Mouse (Mus musculus): ENCODE data around the gene Fcgbp.
"Not testable (repeated sequence)": the region's sequence is repeated elsewhere in the genome, so short reads cannot be mapped to it uniquely, and the experiment has no call there.

The Fcgbp gene

DNA sequence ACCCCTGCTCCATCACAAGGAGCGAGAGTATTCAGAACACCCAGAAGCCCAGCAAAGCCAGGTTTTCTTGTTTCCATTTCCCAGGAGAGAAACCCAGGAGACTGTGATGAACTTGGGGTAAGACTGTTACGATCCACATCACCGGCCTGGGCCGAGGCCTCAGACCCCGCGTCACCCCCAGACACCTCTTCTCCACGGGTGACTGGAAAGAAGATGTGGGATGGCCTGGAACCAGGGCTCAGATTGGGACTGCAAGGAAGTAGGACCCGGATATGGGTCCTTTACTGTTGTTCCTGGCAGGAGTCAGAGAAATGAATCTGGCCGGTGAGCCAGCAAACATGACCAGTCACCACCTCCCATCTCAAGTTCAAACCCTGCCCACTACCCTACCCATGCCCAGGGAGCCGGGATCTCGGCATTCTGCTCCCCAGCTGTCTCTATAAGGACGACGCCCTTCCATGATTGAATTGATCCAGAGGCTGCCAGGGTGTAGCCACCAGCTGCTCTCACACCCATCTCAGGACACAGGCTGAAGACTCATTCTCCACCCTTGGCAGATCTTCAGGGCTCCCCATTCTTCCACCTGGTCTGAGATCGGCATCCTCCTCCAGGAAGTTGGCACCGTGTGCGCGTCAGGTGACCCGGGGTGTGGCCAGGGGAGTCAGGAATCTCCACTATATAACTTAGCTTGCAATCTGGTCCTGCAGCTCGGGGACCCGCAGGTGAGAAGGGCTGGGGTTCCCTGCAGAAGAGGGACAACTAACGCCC lies at the start of gene Fcgbp:
Gene Fcgbp (plus strand): TSS at position 706 of the 768 bp plus-strand sequence.
- no peak for ATAC-seq (ENCODE audit: insufficient number of reproducible peaks, low FRiP score, low TSS enrichment)

DNA sequence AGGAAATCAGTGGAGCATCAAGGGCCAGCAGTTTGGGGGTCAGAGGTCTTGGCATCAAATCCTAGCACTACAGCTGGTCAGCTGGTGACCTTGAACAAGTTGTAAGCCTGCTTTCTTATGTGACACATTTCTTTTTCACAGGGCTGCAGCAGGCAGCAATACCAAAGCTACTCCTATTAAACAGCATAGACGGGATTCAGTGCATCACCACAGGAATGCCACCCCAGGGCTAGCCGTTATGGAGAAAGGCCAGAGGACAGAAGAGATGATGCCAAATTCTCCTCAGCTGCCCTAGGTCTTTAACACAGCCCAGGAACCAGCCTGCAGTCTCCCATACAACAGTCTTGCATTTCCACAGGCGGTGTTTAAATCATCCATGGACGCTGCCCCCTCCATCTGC lies 26.5 kb upstream of the Fcgbp start:
- ATAC-seq (ENCODE audit: insufficient number of reproducible peaks, low FRiP score, low TSS enrichment), result no peak

DNA sequence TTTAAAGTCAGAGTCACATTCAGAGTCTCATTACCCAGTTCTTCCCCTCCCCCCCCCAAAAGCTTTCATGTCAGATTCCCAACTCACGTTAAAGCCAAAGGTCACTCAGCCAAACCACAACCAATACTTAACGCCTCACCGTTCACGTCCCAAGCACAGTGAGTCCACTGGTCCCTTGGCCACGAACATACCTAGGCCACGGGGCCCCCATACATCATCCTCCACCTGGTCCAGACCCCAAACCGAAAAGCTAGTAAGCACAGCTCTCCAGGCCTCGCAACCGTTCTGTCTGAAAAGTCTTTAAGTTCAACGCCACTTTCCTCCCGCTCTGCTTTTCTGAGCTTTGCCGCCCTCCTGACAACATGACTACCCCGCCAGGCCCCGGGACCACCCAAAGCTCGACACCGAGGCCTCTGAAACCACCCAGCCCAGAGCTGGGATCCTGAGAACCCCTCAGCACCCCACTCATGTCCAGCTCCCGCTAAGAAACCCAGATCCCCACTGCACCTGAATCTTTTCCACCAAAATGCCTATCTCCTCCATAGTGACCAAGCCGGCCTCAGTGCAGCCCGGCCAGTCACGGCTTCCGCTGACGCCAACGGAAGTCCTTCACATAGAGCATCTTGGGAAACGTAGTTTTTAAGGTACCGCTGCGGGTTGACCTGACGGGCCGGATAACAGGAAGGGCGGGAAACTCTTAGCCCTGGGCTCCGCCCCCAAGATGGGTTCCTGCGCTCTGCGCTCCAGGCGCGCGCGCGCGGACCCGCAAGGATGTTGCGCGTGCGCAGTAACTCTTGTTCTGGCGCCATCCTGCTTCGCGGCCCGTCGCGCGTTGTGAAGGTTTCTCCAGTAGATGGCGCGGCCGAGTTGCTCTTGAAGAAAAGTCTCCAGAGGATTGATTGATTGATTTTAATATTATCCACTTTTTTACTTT lies 21.3 kb upstream of the Fcgbp start, which contains the start of gene Psmc4:
Gene Psmc4 (minus strand): TSS at position 626 of the 934 bp plus-strand sequence.
- ATAC-seq (ENCODE audit: insufficient number of reproducible peaks, low FRiP score, low TSS enrichment), result peak; percentile 99

DNA sequence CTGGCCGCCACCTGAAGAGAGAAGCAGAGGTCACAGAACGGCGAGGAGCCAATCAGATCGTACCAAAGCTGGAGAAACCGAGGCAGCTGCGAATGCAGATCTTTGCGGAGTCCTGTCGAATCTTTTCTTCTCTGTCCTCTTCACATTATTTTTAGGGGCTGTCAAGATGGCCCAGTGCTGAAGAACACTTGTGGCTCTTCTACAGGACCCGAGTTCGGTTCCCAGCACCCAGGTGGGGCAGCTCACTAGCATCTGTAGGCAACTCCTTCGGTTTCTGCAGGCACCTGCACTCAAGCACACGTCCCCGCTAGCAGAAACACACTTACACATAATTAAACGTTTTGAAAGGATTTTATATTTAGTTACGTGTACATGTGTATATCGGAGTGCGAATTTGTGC lies 20.5 kb upstream of the Fcgbp start:
- ATAC-seq (ENCODE audit: insufficient number of reproducible peaks, low FRiP score, low TSS enrichment), result no peak

DNA sequence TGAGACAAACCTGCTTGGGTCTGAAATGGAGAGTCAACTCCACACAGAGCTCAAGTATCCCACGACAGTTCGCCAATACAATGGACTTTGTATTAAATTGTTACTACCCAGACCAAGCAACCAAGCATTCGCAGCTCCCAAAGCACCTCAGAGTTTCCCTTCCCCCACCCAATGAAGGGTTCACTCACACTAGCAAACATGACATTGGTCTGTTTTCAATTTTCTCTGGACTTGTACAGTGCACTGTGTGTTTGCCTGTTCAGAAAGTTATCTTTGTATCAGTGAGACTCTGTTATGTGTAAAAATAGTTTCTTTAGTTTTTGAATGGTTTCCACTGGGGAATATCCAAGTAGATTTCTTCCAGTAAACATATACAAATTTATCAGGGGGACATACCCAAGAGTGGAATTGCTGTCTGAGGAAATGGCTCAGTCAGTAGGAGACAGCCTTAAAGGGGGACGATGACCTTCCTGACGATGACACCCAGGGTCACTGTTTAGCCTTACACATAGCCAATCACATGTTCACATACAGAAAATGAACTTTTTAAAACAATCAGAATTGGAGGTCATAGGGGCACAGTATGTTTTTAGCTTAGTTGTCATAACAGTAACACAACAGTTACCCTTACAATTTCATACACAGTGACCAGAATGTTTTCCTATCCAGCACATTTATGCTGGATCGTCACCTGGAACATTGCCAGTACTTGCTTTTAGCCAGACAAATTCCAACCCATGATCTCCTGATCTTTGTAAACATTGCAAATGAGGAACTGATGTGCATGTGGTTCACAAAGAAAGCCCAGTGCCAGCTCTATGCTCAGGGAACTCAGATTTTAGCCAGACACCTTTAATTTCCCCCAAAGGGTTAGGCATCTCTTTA lies 17.7 kb upstream of the Fcgbp start:
- ATAC-seq (ENCODE audit: insufficient number of reproducible peaks, low FRiP score, low TSS enrichment), result no peak

DNA sequence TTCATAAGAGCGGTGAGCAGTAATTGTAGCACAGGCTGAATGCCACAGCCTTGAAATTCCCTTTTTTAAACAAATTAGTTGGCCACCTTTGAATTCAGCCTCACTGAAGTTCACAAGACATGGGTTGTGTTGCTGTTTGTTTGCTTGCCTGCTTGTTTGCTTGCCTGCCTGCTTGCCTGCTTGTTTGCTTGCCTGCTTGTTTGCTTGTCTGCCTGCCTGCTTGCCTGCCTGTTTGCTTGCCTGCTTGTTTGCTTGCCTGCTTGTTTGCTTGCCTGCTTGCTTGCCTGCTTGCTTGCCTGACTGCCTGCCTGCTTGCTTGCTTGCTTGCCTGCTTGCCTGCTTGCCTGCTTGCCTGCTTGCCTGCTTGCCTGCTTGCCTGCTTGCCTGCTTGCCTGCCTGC lies 11.1 kb upstream of the Fcgbp start:
- no peak for ATAC-seq (ENCODE audit: insufficient number of reproducible peaks, low FRiP score, low TSS enrichment)

DNA sequence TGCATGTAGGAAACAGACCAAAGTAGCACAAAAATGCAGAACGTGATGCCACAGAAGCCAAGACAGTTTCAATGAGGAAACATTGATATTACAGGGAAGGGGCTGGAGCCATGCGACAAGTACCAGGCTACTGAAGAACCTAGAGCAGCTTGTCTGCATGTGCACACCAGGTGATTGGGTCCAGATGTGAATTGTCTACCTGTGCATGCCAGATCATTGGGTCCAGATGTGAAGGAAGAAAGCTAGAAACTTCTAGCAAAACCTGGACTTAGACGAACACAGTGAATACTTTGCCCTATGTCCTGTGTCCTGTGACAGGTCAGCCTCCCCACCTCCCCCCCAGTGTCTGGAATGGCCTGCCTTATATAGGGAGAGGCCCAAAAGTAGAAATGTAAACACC lies 2.4 kb upstream of the Fcgbp start:
- ATAC-seq (ENCODE audit: insufficient number of reproducible peaks, low FRiP score, low TSS enrichment), result no peak

DNA sequence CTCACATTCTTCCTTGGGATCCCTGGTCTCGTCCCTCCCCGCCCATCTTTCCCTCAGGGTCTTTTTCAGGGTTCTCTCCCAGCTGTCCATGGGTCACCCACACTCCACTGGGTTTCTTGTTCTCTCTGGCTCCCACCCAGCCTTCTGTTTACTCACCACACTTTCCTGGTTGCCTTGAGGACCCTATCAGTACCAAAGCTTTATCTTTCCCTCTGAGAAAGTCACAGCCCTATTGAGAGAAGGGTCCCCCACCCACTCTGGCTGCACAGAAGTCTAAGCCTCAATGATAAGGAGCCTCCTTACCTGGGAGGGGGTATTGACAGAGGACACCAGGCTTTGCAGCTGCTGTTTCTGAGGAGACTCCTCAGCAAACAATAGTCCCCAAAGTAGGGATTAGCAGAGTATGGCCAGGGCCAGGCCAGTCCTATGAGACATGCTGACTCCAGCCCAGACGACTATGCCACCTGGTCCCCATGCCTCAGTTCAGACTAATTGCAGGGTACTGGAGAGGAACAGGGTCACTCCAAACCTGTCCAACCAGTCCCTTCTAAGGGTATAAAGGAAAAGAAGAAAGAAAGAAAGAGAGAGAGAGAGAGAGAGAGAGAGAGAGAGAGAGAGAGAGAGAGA lies 1.4 kb upstream of the Fcgbp start:
- ATAC-seq (ENCODE audit: insufficient number of reproducible peaks, low FRiP score, low TSS enrichment), result no peak

DNA sequence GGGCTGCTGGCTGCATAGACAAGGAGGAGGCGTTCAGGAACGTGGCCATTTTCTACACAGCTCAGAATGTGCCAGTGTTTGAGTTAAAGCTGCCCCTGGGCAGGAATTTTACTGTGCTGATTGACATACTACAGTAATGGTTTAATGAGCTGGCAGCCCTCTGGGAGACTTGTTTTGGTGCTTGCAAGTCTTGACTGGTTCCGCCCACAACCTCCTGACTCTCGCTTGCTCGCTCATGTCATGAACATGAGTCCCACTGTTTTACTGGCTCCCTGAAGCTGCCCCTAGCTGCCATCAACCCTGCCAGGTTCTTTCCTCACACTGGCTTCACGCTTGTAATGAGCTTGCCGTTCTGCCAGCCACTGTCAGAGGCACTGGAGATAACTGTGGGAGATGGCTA lies 13.2 kb downstream of the Fcgbp start:
- no peak for ATAC-seq (ENCODE audit: insufficient number of reproducible peaks, low FRiP score, low TSS enrichment)

DNA sequence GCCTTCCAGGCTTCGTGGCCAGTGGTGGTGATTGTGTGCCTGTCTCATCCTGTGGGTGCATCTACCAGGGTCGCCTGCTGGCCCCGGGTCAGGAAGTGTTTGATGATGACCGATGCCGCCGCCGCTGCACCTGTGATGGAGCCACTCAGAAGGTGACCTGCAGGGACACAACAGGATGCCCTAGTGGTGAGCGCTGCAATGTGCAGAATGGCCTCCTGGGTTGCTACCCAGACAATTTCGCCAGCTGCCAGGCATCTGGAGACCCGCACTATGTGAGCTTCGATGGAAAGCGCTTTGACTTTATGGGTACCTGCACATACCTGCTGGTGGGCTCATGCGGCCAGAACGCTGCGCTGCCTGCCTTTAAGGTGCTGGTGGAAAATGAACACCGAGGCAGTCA lies 15.2 kb downstream of the Fcgbp start:
- no peak for ATAC-seq (ENCODE audit: insufficient number of reproducible peaks, low FRiP score, low TSS enrichment)

DNA sequence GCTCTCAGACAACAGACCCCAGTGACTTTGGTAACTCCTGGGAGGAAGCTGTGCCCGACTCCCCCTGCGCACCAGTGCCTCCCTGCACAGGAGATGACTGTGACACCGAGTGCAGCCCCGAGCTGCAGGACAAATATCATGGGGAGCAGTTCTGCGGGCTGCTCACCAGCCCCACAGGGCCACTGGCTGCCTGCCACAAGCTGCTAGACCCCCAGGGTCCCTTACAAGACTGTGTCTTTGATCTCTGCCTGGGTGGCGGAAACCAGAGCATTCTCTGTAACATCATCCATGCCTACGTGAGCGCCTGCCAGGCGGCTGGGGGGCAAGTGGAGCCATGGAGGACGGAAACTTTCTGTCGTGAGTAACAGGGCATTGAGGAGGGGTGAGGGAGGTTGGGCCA lies 22.5 kb downstream of the Fcgbp start:
- ATAC-seq (ENCODE audit: insufficient number of reproducible peaks, low FRiP score, low TSS enrichment), result no peak

DNA sequence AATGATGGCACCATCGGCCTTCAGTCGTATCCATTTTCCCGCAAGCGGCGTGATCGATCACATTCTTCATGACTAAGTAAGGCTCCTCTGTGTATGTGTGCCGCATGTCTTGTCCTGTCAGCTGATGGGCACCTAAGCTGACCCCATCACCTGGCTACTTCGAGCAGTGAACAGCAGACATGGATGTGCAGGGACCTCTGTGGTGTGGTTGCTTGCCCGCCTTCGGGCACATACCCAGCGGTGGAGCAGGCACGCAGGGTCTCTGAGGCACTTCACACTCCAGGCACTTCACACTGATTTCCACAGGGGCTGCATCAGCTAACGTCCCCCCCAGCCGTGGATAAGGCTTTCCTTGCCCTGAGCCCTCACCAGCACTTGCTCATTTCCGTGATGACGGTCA lies 28.1 kb downstream of the Fcgbp start:
- no peak for ATAC-seq (ENCODE audit: insufficient number of reproducible peaks, low FRiP score, low TSS enrichment)

DNA sequence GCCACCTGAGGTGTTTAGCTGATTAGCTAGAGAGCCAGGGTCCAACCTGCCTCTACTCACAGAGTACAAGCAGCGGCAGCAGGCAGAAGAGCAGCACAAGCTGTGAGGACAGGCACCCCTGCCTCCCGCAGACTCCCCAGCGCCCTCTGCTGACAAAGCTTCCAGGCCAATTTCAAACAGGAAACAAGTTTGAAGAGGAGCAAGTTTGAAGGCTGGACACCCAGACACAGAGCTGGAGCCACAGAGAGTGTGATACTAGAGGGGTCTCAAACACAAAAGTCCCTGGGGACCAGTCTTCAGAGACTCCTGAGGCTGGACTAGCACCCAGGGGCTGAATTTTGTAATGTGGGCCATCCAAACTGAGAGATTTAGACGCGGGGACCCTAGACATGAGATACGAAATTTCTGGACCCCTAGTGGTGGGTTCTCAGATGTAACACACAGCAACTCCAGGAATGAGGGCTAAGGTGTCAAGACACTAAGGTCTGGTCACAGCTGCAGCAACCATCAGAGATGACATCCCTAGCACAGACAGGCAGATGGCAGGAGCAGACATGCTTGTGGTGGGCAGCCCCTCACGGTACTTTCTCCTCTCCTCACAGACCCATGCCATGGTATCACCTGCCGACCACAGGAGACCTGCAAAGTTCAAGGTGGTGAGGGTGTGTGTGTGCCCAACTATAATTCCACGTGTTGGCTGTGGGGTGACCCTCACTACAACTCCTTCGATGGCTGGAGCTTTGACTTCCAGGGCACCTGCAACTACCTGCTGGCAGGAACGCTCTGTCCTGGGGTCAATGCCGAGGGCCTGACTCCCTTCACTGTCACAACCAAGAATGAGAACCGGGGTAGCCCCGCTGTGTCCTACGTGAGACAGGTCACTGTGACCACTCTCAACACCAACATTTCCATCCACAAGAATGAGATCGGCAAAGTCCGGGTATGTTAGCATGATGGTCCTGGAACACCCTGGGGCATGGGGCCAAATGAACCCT lies 29.9 kb downstream of the Fcgbp start:
- ATAC-seq (ENCODE audit: insufficient number of reproducible peaks, low FRiP score, low TSS enrichment), result no peak

DNA sequence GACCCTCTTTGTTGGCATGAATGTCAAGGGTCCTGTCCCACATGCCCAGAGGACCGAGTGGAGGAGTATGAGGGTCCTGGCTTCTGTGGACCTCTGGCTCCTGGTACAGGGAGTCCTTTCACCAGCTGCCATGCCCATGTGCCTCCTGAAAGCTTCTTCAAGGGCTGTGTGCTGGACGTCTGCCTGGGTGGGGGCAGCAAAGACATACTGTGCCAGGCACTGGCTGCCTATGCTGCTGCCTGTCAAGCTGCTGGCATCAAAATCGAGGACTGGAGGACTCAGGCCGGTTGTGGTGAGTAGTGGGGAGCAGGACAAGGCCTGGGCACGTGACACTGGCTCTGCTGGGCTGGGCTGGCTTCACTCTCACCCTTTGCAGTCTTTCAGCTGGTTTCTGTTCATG lies 31.9 kb downstream of the Fcgbp start:
- not testable (repeated sequence) for ATAC-seq (ENCODE audit: insufficient number of reproducible peaks, low FRiP score, low TSS enrichment)

DNA sequence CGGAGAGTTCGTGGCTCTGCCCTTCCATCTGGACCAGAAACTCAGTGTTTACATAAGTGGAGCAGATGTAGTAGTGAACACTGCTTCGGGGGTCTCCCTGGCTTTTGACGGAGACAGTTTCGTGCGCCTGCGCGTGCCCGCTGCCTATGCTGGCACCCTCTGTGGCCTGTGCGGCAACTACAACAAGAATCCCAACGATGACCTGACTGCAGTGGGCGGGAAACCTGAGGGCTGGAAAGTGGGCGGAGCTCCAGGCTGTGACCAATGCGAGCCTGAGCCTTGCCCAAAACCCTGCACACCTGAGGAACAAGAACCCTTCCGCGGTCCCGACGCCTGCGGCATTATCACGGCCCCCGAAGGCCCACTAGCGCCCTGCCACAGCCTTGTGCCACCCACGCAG lies 33.6 kb downstream of the Fcgbp start:
- no peak for ATAC-seq (ENCODE audit: insufficient number of reproducible peaks, low FRiP score, low TSS enrichment)

DNA sequence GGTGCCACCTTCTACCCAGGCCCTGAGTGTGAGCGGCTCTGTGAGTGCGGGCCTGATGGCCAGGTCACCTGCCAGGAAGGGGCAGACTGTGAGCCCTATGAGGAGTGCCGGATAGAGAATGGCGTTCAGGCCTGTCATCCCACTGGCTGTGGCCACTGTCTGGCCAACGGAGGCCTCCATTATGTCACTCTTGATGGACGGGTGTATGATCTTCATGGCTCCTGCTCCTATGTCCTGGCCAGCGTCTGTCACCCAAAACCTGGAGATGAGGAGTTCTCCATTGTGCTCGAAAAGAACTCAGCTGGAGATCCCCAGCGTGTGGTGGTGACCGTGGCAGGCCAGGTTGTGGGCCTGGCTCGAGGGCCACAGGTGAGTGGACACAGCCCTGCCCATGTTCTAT lies 35.2 kb downstream of the Fcgbp start:
- ATAC-seq (ENCODE audit: insufficient number of reproducible peaks, low FRiP score, low TSS enrichment), result no peak

DNA sequence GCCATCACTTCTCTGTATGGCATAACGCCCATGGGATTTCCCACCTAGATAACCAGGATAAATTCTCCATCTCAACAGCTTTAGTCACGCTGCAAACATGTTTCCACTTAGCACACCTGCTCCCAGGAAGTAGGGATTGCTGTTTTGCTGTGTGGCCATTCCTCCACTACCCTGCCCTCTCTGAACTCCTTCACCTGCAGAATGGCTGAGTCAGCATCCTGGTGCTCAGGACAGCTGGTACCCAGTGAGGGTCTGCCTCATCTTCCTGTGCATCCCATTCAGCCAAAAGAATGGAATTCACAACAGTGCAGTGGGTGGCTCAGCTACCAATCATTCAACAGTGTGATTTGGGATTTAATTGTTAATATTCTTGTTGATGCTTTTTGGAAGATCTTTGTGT lies 43.6 kb downstream of the Fcgbp start:
- no peak for ATAC-seq (ENCODE audit: insufficient number of reproducible peaks, low FRiP score, low TSS enrichment)

DNA sequence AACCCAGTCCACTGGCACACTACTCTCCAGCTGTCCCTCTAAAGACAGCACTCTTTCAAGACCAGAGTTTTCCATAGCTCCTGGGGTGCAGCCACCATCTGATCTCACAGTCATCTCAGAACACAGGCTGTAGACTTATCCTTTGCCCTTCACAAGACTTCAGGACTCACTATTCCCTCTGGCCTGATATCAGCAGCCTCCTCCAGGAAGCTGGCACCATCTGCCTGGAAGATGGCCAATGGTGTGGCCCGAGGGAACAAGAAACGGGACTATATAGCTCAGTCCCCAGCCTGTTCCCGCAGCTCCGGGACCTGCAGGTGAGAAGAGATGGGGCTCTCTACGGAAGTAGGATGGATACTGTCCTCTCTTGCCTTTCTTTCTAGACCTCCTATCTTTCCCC lies 58.1 kb downstream of the Fcgbp start, which contains the start of gene 9530053A07Rik:
Gene 9530053A07Rik (plus strand): TSS at position 301 of the 400 bp plus-strand sequence.
- ATAC-seq (ENCODE audit: insufficient number of reproducible peaks, low FRiP score, low TSS enrichment), result no peak

DNA sequence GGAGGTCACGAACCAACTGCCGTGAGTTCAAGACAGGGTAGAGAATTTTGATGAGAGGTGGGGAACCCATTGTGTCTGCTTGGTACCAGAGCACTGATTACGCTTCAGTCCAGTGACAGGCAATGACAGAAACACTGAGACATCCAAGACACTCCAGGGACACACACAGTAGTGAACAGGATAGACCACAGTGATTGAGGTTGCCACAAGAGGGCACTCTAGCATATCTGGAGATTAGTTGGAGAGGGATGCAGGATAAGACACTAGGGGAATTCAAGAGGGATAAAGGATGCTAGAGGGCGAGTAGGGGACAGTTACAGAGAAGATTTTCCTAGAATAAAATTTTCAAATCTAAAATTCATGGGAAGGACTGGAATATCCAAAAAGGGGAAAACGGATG lies 66.6 kb downstream of the Fcgbp start:
- no peak for ATAC-seq (ENCODE audit: insufficient number of reproducible peaks, low FRiP score, low TSS enrichment)
